Mouse (Mus musculus) Patski (cell line): ENCODE results near the gene Plekhm2. TPM values are rescaled to one million over a fixed set of nuclear protein-coding genes. Genes with fewer than 3 reads are reported as not detected.

Source experiments
- ATAC-seq: fragments of 100-300 bp; one replicate; pipeline ENCODE4 v1.8.0; 2021
- CTCF ChIA-PET: fragments of 350-600 bp; sonication (Branson Sonifier 250); formaldehyde crosslinking; loops from one replicate; lab custom pipeline; 2022; ENCODE audit warnings: inconsistent platforms; lab: Charles Lee
- POLR2A ChIA-PET: fragments of 350-600 bp; sonication (Branson Sonifier 250); formaldehyde crosslinking; loops from one replicate; lab custom pipeline; 2022; ENCODE audit warnings: antibody characterized with exemption, inconsistent platforms; lab: Charles Lee
- DNase-seq: peaks from one replicate; pipeline ENCODE4 v3.0.0-alpha.2; 2011; ENCODE audit warnings: low read depth, low spot score
- H3K27me3 ChIP-seq: fragments of 371-371 bp; one replicate; pipeline ENCODE4 v1.5.1; 2021
- CTCF ChIP-seq: fragments of 100-300 bp; IDR thresholded peaks from one replicate; pipeline ENCODE4 v1.5.1; 2021
- in situ Hi-C: fragments of 300-500 bp; cut with MboI; formaldehyde crosslinking; loops from 3 replicates; pipeline ENCODE4 v1.11.1; 2018; ENCODE audit warnings: low pct_unique_long_range_greater_than_20kb, mixed read lengths
- polyA plus RNA-seq: library from polyadenylated mRNA; unstranded; gene quantifications from one replicate; pipeline ENCODE4 v1.2.3, GENCODE M21; 2021

Gene Plekhm2
- polyA plus RNA-seq, 1 experiment from 2014 or later: 37.0 TPM

DNA sequence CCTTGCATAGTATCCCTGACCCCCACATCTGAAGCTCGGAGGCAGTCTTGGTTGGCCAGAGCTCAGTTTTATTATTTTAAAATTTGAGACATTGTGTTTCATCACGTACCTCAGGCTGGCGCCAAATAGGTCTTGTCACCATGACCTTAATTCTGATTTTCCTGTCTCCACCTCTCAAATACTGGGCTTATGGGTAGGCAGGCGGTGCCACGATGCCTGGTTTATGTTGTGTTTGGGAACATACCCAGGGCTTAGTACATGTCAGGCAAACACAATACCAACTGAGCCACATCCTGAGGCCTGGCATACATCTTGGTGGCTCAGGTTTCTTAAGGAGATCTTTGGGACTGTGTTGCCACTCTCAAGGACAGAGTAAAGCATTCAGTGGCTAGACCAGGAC lies 42.1 kb downstream of the Plekhm2 start:
- in situ Hi-C loops: no loop called here
- POLR2A ChIA-PET: no interaction called here

GRCm38 (mm10) chr4:141622091-141622490 lies 42.6 kb downstream of the Plekhm2 start:
- POLR2A ChIA-PET: interaction anchor here (0.7 kb wide), 1 partner anchor 18 kb away, joined by 4 read pairs; no protein-coding TSS in a partner anchor
- CTCF ChIA-PET: no interaction called here
- ATAC-seq (no peak), DNase-seq (no peak)
- no peaks in the 10 kb centered on the region for H3K27me3 ChIP-seq
- in situ Hi-C loops: no loop called here
- no peak for TF ChIP-seq CTCF

More for the DNA sequence above, 42.1 kb downstream of the Plekhm2 start:
- ATAC-seq: no peak
- no peak for DNase-seq
- TF ChIP-seq CTCF: no peak
- no peaks in the 10 kb centered on the region for H3K27me3 ChIP-seq
- CTCF ChIA-PET: no interaction called here

- in situ Hi-C loops: no loop called here
These were observed 43.4 kb downstream of the Plekhm2 start for GRCm38 (mm10) chr4:141621297-141621696.

GRCm38 (mm10) chr4:141619299-141619883 lies 45.3 kb downstream of the Plekhm2 start:
- in situ Hi-C loops: loop anchor here (10.0 kb wide), 3 partner anchors 95 to 225 kb away; partner anchors contain the start of gene Ctrc
- no peaks in the 10 kb centered on the region for H3K27me3 ChIP-seq
- ChIA-PET CTCF (interaction anchor here (0.6 to 1.3 kb wide), 4 partner anchors 13 to 18 kb away, joined by 3 read pairs; no protein-coding TSS in a partner anchor), POLR2A (no interaction called here)
- DNase-seq (no peak), ATAC-seq (no peak)
- TF ChIP-seq CTCF: no peak

More at GRCm38 (mm10) chr4:141621297-141621696, 43.4 kb downstream of the Plekhm2 start:
- DNase-seq (no peak), ATAC-seq (no peak)
- no peak for TF ChIP-seq CTCF
- CTCF ChIA-PET: no interaction called here
- H3K27me3 ChIP-seq: no peaks in the 10 kb centered on the region
- POLR2A ChIA-PET: interaction anchor here (0.7 kb wide), 1 partner anchor 17 kb away, joined by 4 read pairs; no protein-coding TSS in a partner anchor

GRCm38 (mm10) chr4:141618565-141619243 lies 46.0 kb downstream of the Plekhm2 start, which contains the start of gene Tmem82:
Tmem82 (minus strand) TSS chr4:141618633.
- ATAC-seq (no peak), DNase-seq (no peak)
- CTCF ChIA-PET: interaction anchor here (1.3 kb wide), 1 partner anchor 17 kb away, joined by 3 read pairs; no protein-coding TSS in a partner anchor
- in situ Hi-C loops: loop anchor here (10.0 kb wide), 3 partner anchors 96 to 226 kb away; partner anchors contain the start of gene Ctrc
- no peak for TF ChIP-seq CTCF
- H3K27me3 ChIP-seq: no peaks in the 10 kb centered on the region
- POLR2A ChIA-PET: no interaction called here

GRCm38 (mm10) chr4:141617863-141618564 lies 46.7 kb downstream of the Plekhm2 start:
- ATAC-seq (no peak), DNase-seq (no peak)
- in situ Hi-C loops: loop anchor here (10.0 kb wide), 3 partner anchors 97 to 227 kb away; partner anchors contain the start of gene Ctrc
- TF ChIP-seq CTCF: no peak
- POLR2A ChIA-PET: no interaction called here
- H3K27me3 ChIP-seq: no peaks in the 10 kb centered on the region
- CTCF ChIA-PET: interaction anchor here (1.3 kb wide), 1 partner anchor 18 kb away, joined by 3 read pairs; no protein-coding TSS in a partner anchor

DNA sequence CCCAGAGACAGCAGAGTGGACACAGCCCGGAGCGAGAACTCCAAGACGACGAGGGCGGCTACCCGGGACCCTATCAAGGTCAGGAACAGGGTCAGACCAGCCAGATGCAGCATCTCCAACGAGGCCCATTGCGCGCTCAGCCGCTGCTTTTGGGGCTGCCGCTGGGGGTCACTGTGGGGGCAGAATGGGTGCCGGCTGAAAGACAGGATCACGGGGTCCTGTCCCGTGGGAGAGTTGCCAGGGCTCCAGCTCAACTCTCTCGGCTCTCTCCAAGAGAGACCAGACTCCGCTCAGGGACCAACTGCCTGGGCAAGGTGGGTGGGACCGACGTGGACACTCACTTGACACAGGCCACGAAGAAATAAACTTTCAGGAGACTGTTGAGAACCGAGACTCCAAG lies 47.4 kb downstream of the Plekhm2 start:
- POLR2A ChIA-PET: no interaction called here
- in situ Hi-C loops: loop anchor here (10.0 kb wide), 3 partner anchors 98 to 228 kb away; partner anchors contain the start of gene Ctrc
- CTCF ChIA-PET: no interaction called here
- ATAC-seq (no peak), DNase-seq (no peak)
- TF ChIP-seq CTCF: no peak
- H3K27me3 ChIP-seq: no peaks in the 10 kb centered on the region

DNA sequence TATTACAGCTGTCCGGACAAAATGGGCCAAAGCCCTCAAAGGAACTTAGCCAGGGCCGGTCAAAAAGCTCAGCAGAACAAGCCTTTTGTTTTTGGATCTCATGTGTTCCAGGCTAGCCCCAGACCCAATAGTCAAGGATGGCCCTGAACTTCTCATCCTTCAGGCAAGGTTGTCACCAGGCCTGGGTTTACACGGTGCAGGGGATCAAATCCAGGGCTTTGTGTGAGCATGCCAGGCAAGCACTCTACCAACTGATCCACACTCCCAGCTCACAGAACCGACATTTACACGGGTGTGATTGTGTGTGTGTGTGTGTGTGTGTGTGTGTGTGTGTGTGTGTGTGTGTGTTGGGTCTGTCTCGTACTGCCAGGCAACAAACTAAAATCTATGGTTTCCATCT lies 47.9 kb downstream of the Plekhm2 start:
- TF ChIP-seq CTCF: no peak

DNA sequence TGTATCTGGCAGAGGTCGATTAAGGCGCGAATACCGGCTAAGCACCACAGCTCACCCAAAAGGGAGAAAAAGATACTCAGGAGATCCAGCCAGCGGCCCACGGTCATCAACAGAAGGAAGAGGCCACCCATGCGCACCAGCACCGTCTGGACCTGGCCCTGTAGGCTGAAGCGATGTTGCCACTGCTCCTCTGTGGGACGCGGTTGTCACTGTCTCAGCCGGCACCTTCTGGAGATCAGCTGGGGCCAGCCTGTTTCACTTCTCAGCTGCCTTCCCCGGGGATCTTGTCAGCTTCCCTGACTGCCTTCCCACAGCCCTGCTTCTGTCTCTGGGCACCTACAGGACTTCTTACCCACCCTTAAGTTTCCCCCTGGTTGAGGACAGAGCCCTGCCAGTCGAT lies 49.8 kb downstream of the Plekhm2 start:
- TF ChIP-seq CTCF: no peak
- ChIA-PET POLR2A (no interaction called here), CTCF (no interaction called here)
- no peaks in the 10 kb centered on the region for H3K27me3 ChIP-seq
- in situ Hi-C loops: loop anchor here (10.0 kb wide), 3 partner anchors 100 to 230 kb away; partner anchors contain the start of gene Ctrc
- ATAC-seq (no peak), DNase-seq (no peak)

More for the DNA sequence above, 47.9 kb downstream of the Plekhm2 start:
- POLR2A ChIA-PET: no interaction called here
- no peaks in the 10 kb centered on the region for H3K27me3 ChIP-seq
- CTCF ChIA-PET: no interaction called here
- ATAC-seq: no peak
- in situ Hi-C loops: loop anchor here (10.0 kb wide), 3 partner anchors 98 to 228 kb away; partner anchors contain the start of gene Ctrc
- DNase-seq: no peak

DNA sequence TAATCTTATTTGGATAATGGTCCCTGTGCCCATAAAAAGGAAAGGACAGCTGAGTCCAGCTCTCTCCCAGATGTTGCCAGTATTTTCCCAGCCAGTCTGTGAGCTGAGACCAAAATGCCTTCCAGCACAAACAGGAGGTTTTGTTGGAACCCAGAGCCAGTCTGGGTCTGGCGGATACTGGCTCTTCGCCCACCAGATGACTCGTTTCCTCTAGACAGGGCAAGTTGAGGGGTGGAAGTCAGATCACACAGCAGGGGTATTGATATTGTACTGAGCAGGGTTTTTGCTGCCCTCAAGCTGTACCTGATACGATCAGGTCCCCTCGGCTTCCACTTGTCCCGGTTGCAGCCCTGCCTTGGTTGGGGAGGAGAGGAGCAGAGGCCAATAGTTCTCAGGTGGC lies 55.2 kb downstream of the Plekhm2 start:
- no peak for TF ChIP-seq CTCF
- no peaks in the 10 kb centered on the region for H3K27me3 ChIP-seq
- ATAC-seq: no peak
- ChIA-PET CTCF (interaction anchor here (1.2 kb wide), 1 partner anchor 18 kb away, joined by 3 read pairs; no protein-coding TSS in a partner anchor), POLR2A (no interaction called here)
- in situ Hi-C loops: no loop called here
- no peak for DNase-seq
